Mouse (Mus musculus) ovary, postnatal 36 days (tissue): ENCODE data around the gene Plcd1.

Source experiments
- DNase-seq: peaks from one replicate; pipeline ENCODE4 v3.0.0; 2022; ENCODE audit warnings: low spot score, mixed read lengths

The Plcd1 gene

GRCm38 (mm10) chr9:119025263-119025662, 68.0 kb downstream of the Plcd1 start:
- DNase-seq = no peak

- no peak for DNase-seq
Observed at GRCm38 (mm10) chr9:119021731-119022130, 71.6 kb downstream of the Plcd1 start.
